In genomic region chr2:11880005-11880404, GRCm38 (mm10) we compare ENCODE assay signal across 10 mouse cellular contexts.
"Had no signal": no experiment of that assay in that cellular context is flagged by ENCODE, and none has a peak within 500 bp of the region (broad histone marks: within the 10 kb centered on the region; RNA-seq: fewer than 3 reads in every experiment).

No protein-coding gene starts in this region.

- DNase-seq: liver, postnatal 0 days; lung, adult 2 months; lung, postnatal 14 days; lung, postnatal 4 days; right cerebral cortex, postnatal 14 days; thymus, adult 2 months; thymus, postnatal 25 days had no signal

- ATAC-seq: liver, postnatal 0 days; lung, postnatal 0 days; midbrain, embryonic 13.5 days; midbrain, embryonic 15.5 days had no signal
